In the genomic region with DNA sequence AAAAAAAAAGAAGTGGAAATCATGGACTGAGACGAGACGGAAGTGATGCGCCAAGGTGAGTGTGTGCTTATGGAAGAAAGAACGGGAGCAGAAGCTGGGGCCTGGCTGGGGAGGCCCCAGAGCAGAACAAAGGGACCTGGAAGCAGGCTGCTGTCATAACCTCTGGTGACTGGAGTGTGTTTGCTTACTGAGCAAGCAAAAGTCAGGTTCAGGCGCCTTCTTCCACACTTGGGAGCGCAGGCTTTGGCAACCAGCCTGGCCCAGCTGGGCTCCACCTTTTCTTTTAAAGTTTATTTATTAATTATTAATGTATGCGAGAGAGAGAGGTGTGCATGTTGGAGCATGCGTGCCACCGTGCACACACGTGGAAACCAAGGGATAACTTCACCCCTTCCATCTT, we compare ENCODE assay signal across 20 mouse cellular contexts. TPM values are rescaled to one million over a fixed set of nuclear protein-coding genes. Genes with fewer than 3 reads are reported as not detected.
A peak's percentile ranks its signal among the peaks of the same experiment; 100 is the strongest.
DNase-seq lines count a peak whose midpoint lies in the region; ATAC-seq and TF ChIP-seq lines count a peak whose summit lies in the region.
"Had no signal": no experiment of that assay in that cellular context is flagged by ENCODE, and none has a peak within 500 bp of the region (broad histone marks: within the 10 kb centered on the region; RNA-seq: fewer than 3 reads in every experiment).

No protein-coding gene starts in this region.

- H3K27me3 ChIP-seq in kidney, adult 2 months (replicated peaks; ENCODE audit: control insufficient read depth, insufficient read depth, low read length), result no peaks in the 10 kb centered on the region
- no peaks in the 10 kb centered on the region for H3K27me3 ChIP-seq in kidney, embryonic 15.5 days
- no peaks in the 10 kb centered on the region for H3K27me3 ChIP-seq in neural tube, embryonic 13.5 days
- no peaks in the 10 kb centered on the region for H3K27me3 ChIP-seq in lung, postnatal 0 days (replicated peaks; ENCODE audit: insufficient read depth, low read length)
- H3K27me3 ChIP-seq in stomach, postnatal 0 days (ENCODE audit: control insufficient read depth, insufficient read depth, low read length), result no peaks in the 10 kb centered on the region
- H3K27me3 ChIP-seq: heart, embryonic 12.5 days; limb, embryonic 12.5 days; liver, embryonic 15.5 days had no signal

- H3K9ac ChIP-seq in kidney, embryonic 15.5 days, result no peak overlapping the region
- H3K9ac ChIP-seq in neural tube, embryonic 13.5 days, result no peak overlapping the region
- no peak overlapping the region for H3K9ac ChIP-seq in lung, postnatal 0 days (replicated peaks; ENCODE audit: low read depth)
- no peak overlapping the region for H3K9ac ChIP-seq in stomach, postnatal 0 days (ENCODE audit: low read length)
- H3K9ac ChIP-seq: heart, embryonic 12.5 days; limb, embryonic 12.5 days; liver, embryonic 15.5 days had no signal

- no peak overlapping the region for H3K4me2 ChIP-seq in kidney, embryonic 15.5 days
- no peak overlapping the region for H3K4me2 ChIP-seq in neural tube, embryonic 13.5 days
- no peak overlapping the region for H3K4me2 ChIP-seq in lung, postnatal 0 days (replicated peaks; ENCODE audit: low read depth, low read length)
- H3K4me2 ChIP-seq in stomach, postnatal 0 days (replicated peaks; ENCODE audit: low read depth), result no peak overlapping the region
- H3K4me2 ChIP-seq: heart, embryonic 12.5 days; limb, embryonic 12.5 days; liver, embryonic 15.5 days had no signal

- no peak overlapping the region for H3K27ac ChIP-seq in kidney, adult 2 months (ENCODE audit: insufficient read depth, low read depth, low read length)
- H3K27ac ChIP-seq in kidney, embryonic 15.5 days, result no peak overlapping the region
- H3K27ac ChIP-seq in neural tube, embryonic 13.5 days (replicated peaks), result 0 out of 2 replicates have a peak overlapping the region, but pooled peaks have one; percentile 23
- no peak overlapping the region for H3K27ac ChIP-seq in lung, postnatal 0 days (ENCODE audit: low read length)
- H3K27ac ChIP-seq in stomach, postnatal 0 days (replicated peaks), result 0 out of 2 replicates have a peak overlapping the region, but pooled peaks have one; percentile 69
- H3K27ac ChIP-seq: gastrocnemius, adult 2 months; hindbrain, postnatal 0 days; limb, embryonic 12.5 days; liver, embryonic 15.5 days had no signal

- DNase-seq in kidney, adult 2 months, result peak; percentile 40
- DNase-seq in neural tube, embryonic 10.5 days (ENCODE audit: extremely low spot score, low spot score), result no peak
- DNase-seq in lung, postnatal 0 days (ENCODE audit: low spot score), result peak; percentile 66
- peak; percentile 88 for DNase-seq in stomach, postnatal 0 days (ENCODE audit: low spot score)
- no peak for DNase-seq in left cerebral cortex, adult 18-20 months (ENCODE audit: low spot score in 2 of 2)
- DNase-seq in urinary bladder, adult 18-20 months (ENCODE audit: low spot score in 2 of 2), result no peak
- DNase-seq: adrenal gland, postnatal 14 days; B cell, adult 2 months; cerebellum, adult 18-20 months; gastrocnemius, adult 2 months; heart, postnatal 36 days; retina, postnatal 1 day had no signal

- no peak overlapping the region for H3K4me3 ChIP-seq in kidney, adult 2 months (ENCODE audit: insufficient read depth, low read depth, low read length)
- H3K4me3 ChIP-seq in kidney, embryonic 15.5 days (replicated peaks), result no peak overlapping the region
- H3K4me3 ChIP-seq in neural tube, embryonic 13.5 days, result no peak overlapping the region
- no peak overlapping the region for H3K4me3 ChIP-seq in lung, postnatal 0 days (ENCODE audit: low read depth, low read length)
- no peak overlapping the region for H3K4me3 ChIP-seq in stomach, postnatal 0 days (ENCODE audit: low read depth, low read length)
- H3K4me3 ChIP-seq: gastrocnemius, adult 2 months; heart, embryonic 12.5 days; limb, embryonic 12.5 days; liver, embryonic 15.5 days had no signal

- H3K9me3 ChIP-seq in kidney, embryonic 15.5 days (replicated peaks), result no peaks in the 10 kb centered on the region
- H3K9me3 ChIP-seq in neural tube, embryonic 13.5 days, result peaks cover 6% of the 10 kb centered on the region; the same call in 1 of the 2 replicates
- no peaks in the 10 kb centered on the region for H3K9me3 ChIP-seq in lung, postnatal 0 days (ENCODE audit: low read length)
- no peaks in the 10 kb centered on the region for H3K9me3 ChIP-seq in stomach, postnatal 0 days (ENCODE audit: control insufficient read depth, low read length)
- H3K9me3 ChIP-seq: heart, embryonic 12.5 days; limb, embryonic 12.5 days; liver, embryonic 15.5 days had no signal

- no peak for TF ChIP-seq CTCF in kidney, adult 2 months (conservative IDR thresholded peaks at IDR 0.05; ENCODE audit: insufficient read depth, insufficient read length, low read depth, low read length)
- no peak for TF ChIP-seq CTCF in lung, postnatal 0 days (IDR thresholded peaks at IDR 0.05)
- TF ChIP-seq CTCF in stomach, postnatal 0 days (IDR thresholded peaks at IDR 0.05; ENCODE audit: low read depth), result no peak

- no peak for TF ChIP-seq POLR2A in kidney, adult 2 months (IDR thresholded peaks at IDR 0.05; ENCODE audit: low read depth, low read length)

- no peak for TF ChIP-seq EP300 in lung, postnatal 0 days (IDR thresholded peaks at IDR 0.05)
- no peak for TF ChIP-seq EP300 in stomach, postnatal 0 days (optimal IDR thresholded peaks at IDR 0.05)

- no peak for ATAC-seq in kidney, embryonic 15.5 days (replicated peaks; ENCODE audit: low FRiP score)
- ATAC-seq in neural tube, embryonic 13.5 days (ENCODE audit: low read depth), result no peak
- peak; percentile 62 for ATAC-seq in lung, postnatal 0 days
- ATAC-seq in stomach, postnatal 0 days (ENCODE audit: low FRiP score, low TSS enrichment), result peak; percentile 92
- ATAC-seq: activated CD4-positive, CD25-positive, alpha-beta regulatory T cell, adult 4 months; forebrain, embryonic 16.5 days; hindbrain, postnatal 0 days had no signal

- H3K4me1 ChIP-seq in kidney, adult 2 months (ENCODE audit: control insufficient read depth, insufficient read depth, low read length), result no peaks in the 10 kb centered on the region
- H3K4me1 ChIP-seq in kidney, embryonic 15.5 days, result peaks cover 5% of the 10 kb centered on the region
- peaks cover 23% of the 10 kb centered on the region for H3K4me1 ChIP-seq in neural tube, embryonic 13.5 days (replicated peaks)
- no peaks in the 10 kb centered on the region; the same call in 1 of the 2 replicates for H3K4me1 ChIP-seq in lung, postnatal 0 days (ENCODE audit: insufficient read depth, low read depth, low read length)
- no peaks in the 10 kb centered on the region for H3K4me1 ChIP-seq in stomach, postnatal 0 days (replicated peaks; ENCODE audit: control insufficient read depth, insufficient read depth)
- H3K4me1 ChIP-seq: heart, embryonic 12.5 days; limb, embryonic 12.5 days; liver, embryonic 15.5 days had no signal

- H3K36me3 ChIP-seq in kidney, adult 2 months (ENCODE audit: control insufficient read depth, insufficient read depth, low read length), result no peaks in the 10 kb centered on the region
- H3K36me3 ChIP-seq in kidney, embryonic 15.5 days, result no peaks in the 10 kb centered on the region
- peaks cover 6% of the 10 kb centered on the region; the same call in 1 of the 2 replicates for H3K36me3 ChIP-seq in neural tube, embryonic 13.5 days
- H3K36me3 ChIP-seq in lung, postnatal 0 days (ENCODE audit: insufficient read depth, low read length), result no peaks in the 10 kb centered on the region
- H3K36me3 ChIP-seq in stomach, postnatal 0 days (ENCODE audit: control insufficient read depth, insufficient read depth, low read length), result no peaks in the 10 kb centered on the region
- H3K36me3 ChIP-seq: heart, embryonic 12.5 days; limb, embryonic 12.5 days; liver, embryonic 15.5 days had no signal

- 65% methylated on average over 10 of the region's 10 CpGs for WGBS in kidney, adult 2 months
- WGBS in kidney, embryonic 15.5 days, result 82% methylated on average over 10 of the region's 10 CpGs
- WGBS in neural tube, embryonic 13.5 days, result 79% methylated on average over 10 of the region's 10 CpGs
- 45% methylated on average over 10 of the region's 10 CpGs for WGBS in lung, postnatal 0 days
- 44% methylated on average over 10 of the region's 10 CpGs for WGBS in stomach, postnatal 0 days

RNA-seq across cellular contexts. Expression of a gene that starts 20.4 kb away (rescaled TPM):
- polyA plus RNA-seq in kidney, adult 2 months (2012; rRNA removed), result 0.15 and 0.17 TPM in 2 replicates
- polyA plus RNA-seq in kidney, embryonic 15.5 days (2015; fragmentation: Nextera tagmentation; extraction: Ambion mirVana), result 0.75 and 0.77 TPM in 2 replicates
- 6.9 and 7.0 TPM in 2 replicates for polyA plus RNA-seq in neural tube, embryonic 13.5 days (2015; fragmentation: Nextera tagmentation; extraction: Ambion mirVana)
- 0.06 and 0.12 TPM in 2 replicates for polyA plus RNA-seq in lung, postnatal 0 days (2015; fragmentation: Nextera tagmentation; extraction: Ambion mirVana)
- polyA plus RNA-seq in stomach, postnatal 0 days (2015; fragmentation: Nextera tagmentation; extraction: Ambion mirVana), result 1.6 and 2.0 TPM in 2 replicates
- 100 to 1,000 TPM; 243 to 246 TPM for total RNA-seq in left cerebral cortex, adult 18-20 months (2021)

Comparison
In these comparisons a context has a peak if more than half of its experiments do, and no peak if none do; other contexts are left out.
1. DNase-seq: peak in kidney, adult 2 months (single experiment), lung, postnatal 0 days (single experiment) and stomach, postnatal 0 days (single experiment); none in neural tube, embryonic 10.5 days (single experiment), left cerebral cortex, adult 18-20 months (0 of 2) and urinary bladder, adult 18-20 months (0 of 2).
2. H3K27ac ChIP-seq: peak in neural tube, embryonic 13.5 days (single experiment) and stomach, postnatal 0 days (single experiment); none in kidney, adult 2 months (single experiment), kidney, embryonic 15.5 days (single experiment) and lung, postnatal 0 days (single experiment).
3. ATAC-seq: peak in lung, postnatal 0 days (single experiment) and stomach, postnatal 0 days (single experiment); none in kidney, embryonic 15.5 days (single experiment) and neural tube, embryonic 13.5 days (single experiment).